Mouse (Mus musculus) lung, adult 2 months (tissue): ENCODE data around the gene Uso1.

Experiments used
- CTCF ChIP-seq: fragments of 200-500 bp; IDR thresholded peaks from 2 replicates; pipeline ENCODE4 v1.5.1; 2011; ENCODE audit warnings: mild to moderate bottlenecking, low read length, control low read depth; ENCODE audit not compliant: insufficient read depth
- POLR2A ChIP-seq: fragments of 200-500 bp; IDR thresholded peaks from 2 replicates; pipeline ENCODE4 v1.6.1; 2011; ENCODE audit warnings: low read depth, mild to moderate bottlenecking, control low read depth, low read length, borderline replicate concordance; ENCODE audit errors: extremely low read depth

GRCm38 (mm10) chr5:92128570-92128969 is 9.2 kb upstream of the Uso1 start:
- TF ChIP-seq CTCF (no peak), POLR2A (no peak)
